Mouse (Mus musculus): Measurements from ENCODE around the gene Surf4.

Surf4 gene

GRCm38 (mm10) chr2:26933304-26934055 is at the start of gene Surf4, which contains the start of gene Stkld1:
TSS of gene Surf4 (minus strand) at chr2:26933928.
TSS of gene Stkld1 (plus strand) at chr2:26934047.
- peak; percentile 95 for DNase-seq

GRCm38 (mm10) chr2:26980361-26980760 is 46.6 kb upstream of the Surf4 start:
- no peak for DNase-seq

DNA sequence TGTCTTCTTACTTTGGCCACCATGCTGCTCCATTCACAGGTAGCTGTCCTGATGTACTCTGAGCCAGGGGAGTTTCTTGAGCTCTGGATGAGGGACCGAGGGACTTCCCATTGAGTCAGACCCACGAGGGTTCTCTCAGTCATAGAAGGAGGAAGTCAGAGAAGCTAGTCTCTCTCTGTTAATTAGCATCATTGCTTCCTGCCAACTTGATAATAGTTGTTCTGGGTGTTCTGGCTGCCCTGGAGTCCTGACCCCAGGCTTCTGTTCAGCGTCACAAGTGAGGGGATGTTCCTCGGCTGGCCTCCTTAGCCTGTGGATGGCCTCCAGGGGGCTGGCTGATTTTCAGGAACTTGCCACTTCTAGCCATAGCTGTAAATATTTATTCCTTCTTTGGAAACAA is 40.2 kb upstream of the Surf4 start:
- no peak for DNase-seq

GRCm38 (mm10) chr2:26973116-26973515 is 39.4 kb upstream of the Surf4 start, which contains the start of gene Adamts13:
TSS of gene Adamts13 (plus strand) at chr2:26973416.
- DNase-seq, result no peak

GRCm38 (mm10) chr2:26967262-26967661 is 33.5 kb upstream of the Surf4 start:
- DNase-seq, result no peak

DNA sequence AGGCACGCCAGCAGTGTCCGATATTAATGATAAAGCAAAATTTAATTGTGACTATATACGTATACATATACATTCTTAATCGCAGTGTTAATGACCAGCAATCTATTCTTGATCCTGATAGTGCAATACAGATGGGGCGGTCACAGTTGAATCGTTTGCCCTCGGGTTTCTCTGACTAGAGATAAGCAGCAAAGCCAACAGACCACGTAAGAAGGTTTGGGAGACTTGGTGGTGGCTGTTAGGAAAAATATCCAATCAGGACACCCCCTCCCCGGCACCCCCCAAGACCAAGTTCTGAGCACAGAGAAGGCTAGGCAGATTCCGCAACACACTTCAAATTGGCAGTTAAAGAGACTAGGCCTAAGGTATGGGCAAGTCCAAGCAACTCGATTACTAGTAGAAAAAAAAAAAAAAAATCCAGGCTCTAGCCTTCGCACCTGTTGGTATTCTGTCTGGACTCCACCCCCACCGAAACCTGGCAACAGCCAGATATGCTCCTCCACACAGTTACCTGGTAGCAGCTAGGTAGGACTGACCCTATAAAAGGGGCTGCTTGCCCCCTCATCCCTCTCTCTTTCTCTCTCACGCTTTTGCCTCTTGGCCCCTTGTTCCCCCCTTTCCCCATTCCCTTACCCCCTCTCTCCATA is 31.1 kb upstream of the Surf4 start:
- DNase-seq, result peak; percentile 8

DNA sequence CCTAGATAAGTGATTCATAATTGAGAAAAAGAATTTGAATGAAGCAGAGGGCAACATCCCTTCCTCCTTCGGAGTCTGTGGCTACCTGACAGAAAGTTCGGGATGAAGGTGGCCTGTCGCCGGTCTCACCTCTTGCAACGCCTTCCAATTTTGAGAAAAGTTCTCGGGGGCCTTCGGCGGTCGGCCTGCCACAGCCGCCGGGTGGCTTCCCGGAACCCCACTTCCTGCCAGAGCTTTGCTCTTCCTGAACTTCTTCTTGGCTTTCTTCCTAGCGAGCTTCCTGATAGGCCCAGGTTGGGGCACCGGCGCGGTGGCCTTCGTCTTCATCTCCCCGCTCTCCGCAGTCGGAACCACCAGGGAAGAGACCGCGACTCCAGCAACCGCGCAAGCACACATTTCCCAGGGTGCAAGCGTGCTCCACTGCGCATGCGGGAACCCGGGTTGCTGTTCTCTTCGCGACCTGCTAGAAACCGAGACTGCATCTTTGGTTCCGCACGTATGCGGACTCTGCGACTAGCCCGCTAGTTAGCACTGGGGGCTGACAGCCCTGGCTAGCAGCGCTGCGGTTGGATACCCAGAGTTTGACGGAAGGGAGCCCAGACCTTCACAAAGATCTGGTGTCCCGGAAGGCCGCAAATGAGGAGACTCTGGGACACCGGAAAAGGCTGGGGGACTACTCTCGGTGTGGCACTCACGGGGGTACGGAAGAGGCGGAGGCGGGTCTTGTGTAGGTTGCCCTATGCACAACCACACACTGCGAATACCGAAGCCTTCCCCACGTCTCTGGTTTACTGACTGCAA is 30.4 kb upstream of the Surf4 start, which contains the start of gene Rexo4:
TSS of gene Rexo4 (minus strand) at position 464 of the 801 bp plus-strand sequence.
- DNase-seq, result peak; percentile 98

DNA sequence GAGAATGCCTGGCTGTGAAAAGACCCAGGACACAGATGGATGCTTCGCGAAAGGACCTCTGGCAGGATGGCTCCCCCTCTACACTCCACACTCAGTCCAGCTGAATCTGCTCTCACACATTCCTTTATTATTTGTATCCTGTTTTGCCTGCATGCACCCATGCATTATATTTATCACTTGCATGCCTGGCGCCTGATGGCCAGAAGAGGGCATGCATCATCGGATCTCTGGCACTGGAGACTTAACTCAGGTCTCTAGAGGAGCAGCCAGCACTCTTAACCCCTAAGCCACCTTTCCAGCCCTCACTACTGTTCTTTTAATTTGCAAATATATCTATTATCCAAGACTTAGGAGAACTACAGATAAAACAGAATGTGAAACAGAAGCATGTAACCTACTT is 27.0 kb upstream of the Surf4 start:
- peak; percentile 22 for DNase-seq

DNA sequence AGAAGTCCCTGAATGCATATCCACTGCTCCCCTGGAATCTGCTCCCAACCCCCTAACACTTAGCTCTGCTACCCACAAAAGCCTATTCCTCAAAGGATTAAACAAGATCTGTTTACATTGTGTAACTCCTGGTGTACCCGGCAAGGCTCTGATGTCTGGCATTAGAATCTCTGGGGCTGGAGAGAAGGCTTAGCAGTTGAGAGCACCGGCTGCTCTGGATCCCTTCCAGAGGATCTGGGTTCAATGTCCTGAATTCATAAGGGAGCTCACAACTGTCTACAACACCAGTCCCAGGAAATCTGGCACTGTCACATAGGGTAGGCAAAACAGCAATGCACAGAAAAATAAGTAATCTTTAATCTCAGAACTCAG is 23.7 kb upstream of the Surf4 start:
- DNase-seq, result no peak

- no peak for DNase-seq
Measured at GRCm38 (mm10) chr2:26956811-26957487, 23.2 kb upstream of the Surf4 start.

- no peak for DNase-seq
Measured at GRCm38 (mm10) chr2:26954735-26955395, 21.1 kb upstream of the Surf4 start.

DNA sequence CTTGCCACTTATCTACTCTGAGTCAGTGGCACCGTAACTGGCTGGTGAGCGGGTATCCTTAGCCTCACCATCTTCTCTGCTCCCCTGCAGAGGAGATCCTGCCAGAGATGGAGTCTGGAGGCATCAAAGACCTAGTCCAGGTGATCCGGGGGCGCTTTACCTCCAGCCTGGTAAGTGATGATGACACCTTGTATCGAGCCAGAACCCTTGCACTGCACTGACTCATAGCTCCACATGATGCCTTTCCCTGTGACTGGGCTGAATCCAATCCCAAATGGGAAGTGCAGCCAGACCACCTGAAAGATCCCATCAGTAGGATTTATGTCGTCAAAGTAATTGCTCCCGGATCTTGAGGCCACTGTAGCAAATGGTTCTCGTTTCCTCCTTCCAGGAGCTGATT is 19.1 kb upstream of the Surf4 start:
- no peak for DNase-seq

GRCm38 (mm10) chr2:26952193-26952592 is 18.5 kb upstream of the Surf4 start:
- no peak for DNase-seq

DNA sequence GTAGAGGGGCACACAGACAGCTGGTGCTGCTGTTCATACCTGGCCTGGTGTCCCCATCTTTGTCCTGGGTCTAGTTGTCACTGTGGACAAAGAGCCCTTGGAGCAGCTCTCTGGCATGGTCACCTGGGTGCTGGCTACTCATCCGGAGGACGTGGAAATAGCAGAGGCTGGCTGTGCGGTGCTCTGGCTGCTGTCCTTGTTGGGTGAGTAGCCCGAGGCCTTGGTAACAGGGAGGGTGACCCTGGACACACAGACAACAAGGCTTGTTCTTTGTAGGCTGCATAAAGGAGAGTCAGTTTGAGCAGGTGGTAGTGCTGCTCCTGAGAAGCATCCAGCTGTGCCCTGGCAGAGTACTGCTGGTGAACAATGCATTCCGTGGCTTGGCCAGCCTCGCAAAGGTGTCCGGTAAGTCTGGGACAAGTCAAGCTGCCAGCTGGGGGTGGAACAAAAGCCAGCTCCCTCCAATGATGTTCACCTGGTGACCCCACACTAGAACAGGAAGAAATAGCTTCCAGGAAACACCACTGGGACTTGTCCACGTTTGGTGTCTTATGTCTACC is 17.7 kb upstream of the Surf4 start:
- DNase-seq, result no peak

- DNase-seq, result no peak
Measured at GRCm38 (mm10) chr2:26950411-26950810, 16.7 kb upstream of the Surf4 start.

- no peak for DNase-seq
Measured at GRCm38 (mm10) chr2:26943253-26943652, 9.5 kb upstream of the Surf4 start.

GRCm38 (mm10) chr2:26941539-26941938 is 7.8 kb upstream of the Surf4 start:
- DNase-seq, result peak; percentile 4

- DNase-seq, result no peak
Measured at GRCm38 (mm10) chr2:26936425-26936824, 2.7 kb upstream of the Surf4 start.

DNA sequence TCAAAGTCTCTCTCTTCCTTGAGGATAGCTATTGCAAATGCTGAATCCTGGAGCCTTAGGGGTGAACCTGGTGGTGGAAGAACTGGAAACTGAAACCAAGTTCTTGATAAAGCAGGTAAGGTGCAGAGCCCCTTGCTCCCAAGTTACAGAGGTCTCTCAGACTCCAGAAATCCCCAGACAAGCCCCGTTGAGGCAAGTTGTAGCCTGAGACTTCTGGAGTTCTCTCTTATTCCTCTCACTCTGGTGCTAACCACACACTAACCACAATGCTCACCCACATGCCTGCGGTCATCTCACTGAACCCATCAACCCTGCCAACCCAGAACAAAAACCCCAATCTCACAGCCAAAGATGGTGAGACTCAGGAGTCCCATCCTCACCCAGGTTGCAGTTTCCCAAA is 1.6 kb upstream of the Surf4 start:
- no peak for DNase-seq

- no peak for DNase-seq
Measured at GRCm38 (mm10) chr2:26932473-26933303, 1.0 kb downstream of the Surf4 start.

DNA sequence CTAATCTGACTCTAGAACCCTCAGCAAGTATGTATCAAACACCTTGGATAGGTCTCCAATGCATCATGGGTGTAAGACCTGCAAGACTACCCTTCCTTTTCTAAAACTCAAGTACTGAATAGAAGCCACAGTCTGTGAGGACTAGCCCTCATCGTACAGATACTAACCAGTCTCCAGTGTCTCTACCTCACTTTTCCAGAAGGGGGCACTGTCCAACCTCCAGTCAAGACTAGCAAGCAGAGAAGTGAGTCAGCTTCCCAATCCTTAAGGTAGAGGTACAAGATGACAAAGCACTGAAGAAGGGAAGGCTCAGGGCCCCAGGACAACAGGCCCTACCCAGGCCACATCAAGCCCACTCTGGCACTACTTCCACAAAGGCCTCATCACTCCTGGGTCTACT is 3.3 kb downstream of the Surf4 start:
- peak; percentile 76 for DNase-seq
